Mouse (Mus musculus): ENCODE results near the gene Adtrp.

Gene Adtrp

GRCm38 (mm10) chr13:41773812-41774376, 73.6 kb downstream of the Adtrp start:
- no peak for DNase-seq

- DNase-seq = no peak
Measured at GRCm38 (mm10) chr13:41771061-41771460, 76.4 kb downstream of the Adtrp start.

GRCm38 (mm10) chr13:41767941-41768340, 79.5 kb downstream of the Adtrp start:
- DNase-seq = no peak

GRCm38 (mm10) chr13:41761986-41762385, 85.5 kb downstream of the Adtrp start:
- no peak for DNase-seq

- DNase-seq = no peak
Measured at GRCm38 (mm10) chr13:41760484-41760883, 87.0 kb downstream of the Adtrp start.

- DNase-seq = no peak
Measured at GRCm38 (mm10) chr13:41758550-41759465, 88.7 kb downstream of the Adtrp start.

- DNase-seq = no peak
Measured at GRCm38 (mm10) chr13:41753114-41753513, 94.4 kb downstream of the Adtrp start.

- no peak for DNase-seq
Measured at GRCm38 (mm10) chr13:41750481-41750880, 97.0 kb downstream of the Adtrp start.

GRCm38 (mm10) chr13:41748866-41749265, 98.6 kb downstream of the Adtrp start:
- DNase-seq = no peak

- no peak for DNase-seq
Measured at GRCm38 (mm10) chr13:41747691-41748090, 99.8 kb downstream of the Adtrp start.

GRCm38 (mm10) chr13:41746971-41747615, 100.4 kb downstream of the Adtrp start:
- peak; percentile 15 for DNase-seq

- DNase-seq = no peak
Measured at GRCm38 (mm10) chr13:41740456-41741085, 106.9 kb downstream of the Adtrp start.

GRCm38 (mm10) chr13:41737628-41738309, 109.7 kb downstream of the Adtrp start:
- DNase-seq = no peak

- DNase-seq = no peak
Measured at GRCm38 (mm10) chr13:41729660-41730059, 117.8 kb downstream of the Adtrp start.

- DNase-seq = no peak
Measured at GRCm38 (mm10) chr13:41727803-41728202, 119.7 kb downstream of the Adtrp start.

GRCm38 (mm10) chr13:41719331-41719730, 128.2 kb downstream of the Adtrp start:
- DNase-seq = no peak

- no peak for DNase-seq
Measured at GRCm38 (mm10) chr13:41718051-41718450, 129.4 kb downstream of the Adtrp start.
